Mouse (Mus musculus): ENCODE data around the gene Rasa3.
A peak's percentile ranks its signal among the peaks of the same experiment; 100 is the strongest.

The Rasa3 gene

GRCm38 (mm10) chr8:13616831-13617505, 60.4 kb downstream of the Rasa3 start:
- DNase-seq (ENCODE audit: low read depth): no peak

GRCm38 (mm10) chr8:13614924-13615391, 62.4 kb downstream of the Rasa3 start:
- DNase-seq (ENCODE audit: low read depth): no peak

DNA sequence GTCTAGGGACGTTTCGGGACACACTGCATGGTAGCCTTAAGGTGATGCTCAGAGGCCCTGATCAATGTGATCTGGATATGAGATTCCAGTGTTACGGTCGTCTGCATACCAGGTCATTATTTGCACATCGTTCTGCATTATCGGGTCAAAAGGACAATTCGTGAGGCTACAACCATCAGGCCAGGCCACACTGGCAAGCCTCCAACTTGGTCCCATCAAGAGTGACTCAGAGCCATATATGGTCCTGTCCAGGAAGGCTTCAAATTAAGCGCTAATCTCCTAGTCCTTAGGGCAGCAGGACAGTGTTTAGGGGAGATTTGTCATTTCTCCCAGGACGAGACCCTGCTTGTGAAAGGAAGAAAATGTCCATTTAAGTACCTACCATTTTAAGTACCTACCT, 63.3 kb downstream of the Rasa3 start:
- DNase-seq (ENCODE audit: low read depth): no peak

- DNase-seq (ENCODE audit: low read depth): no peak
Measured at GRCm38 (mm10) chr8:13611702-13612101, 65.7 kb downstream of the Rasa3 start.

GRCm38 (mm10) chr8:13609971-13610370, 67.4 kb downstream of the Rasa3 start:
- no peak for DNase-seq (ENCODE audit: low read depth)

DNA sequence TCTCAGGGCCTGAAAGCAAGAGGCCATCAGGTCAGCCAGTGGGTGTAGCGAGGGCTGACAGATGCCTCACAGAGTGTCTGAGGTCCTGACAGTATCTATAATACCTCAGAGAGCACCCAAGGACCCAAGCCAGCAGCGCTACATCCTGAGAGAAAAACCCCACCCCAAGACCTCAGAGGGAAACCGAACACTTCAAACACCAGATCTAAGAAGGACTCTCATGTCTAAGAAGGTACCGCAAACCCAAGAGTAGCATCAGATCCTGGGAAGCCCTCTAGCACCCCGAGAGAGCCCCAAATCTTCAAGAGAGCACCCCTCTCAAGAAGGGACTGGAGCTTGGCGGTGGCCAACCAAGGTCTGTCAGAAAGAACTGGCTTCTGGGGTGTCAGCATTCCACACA, 68.5 kb downstream of the Rasa3 start:
- DNase-seq (ENCODE audit: low read depth): no peak

- DNase-seq (ENCODE audit: low read depth): no peak
Measured at GRCm38 (mm10) chr8:13605920-13606480, 71.4 kb downstream of the Rasa3 start.

DNA sequence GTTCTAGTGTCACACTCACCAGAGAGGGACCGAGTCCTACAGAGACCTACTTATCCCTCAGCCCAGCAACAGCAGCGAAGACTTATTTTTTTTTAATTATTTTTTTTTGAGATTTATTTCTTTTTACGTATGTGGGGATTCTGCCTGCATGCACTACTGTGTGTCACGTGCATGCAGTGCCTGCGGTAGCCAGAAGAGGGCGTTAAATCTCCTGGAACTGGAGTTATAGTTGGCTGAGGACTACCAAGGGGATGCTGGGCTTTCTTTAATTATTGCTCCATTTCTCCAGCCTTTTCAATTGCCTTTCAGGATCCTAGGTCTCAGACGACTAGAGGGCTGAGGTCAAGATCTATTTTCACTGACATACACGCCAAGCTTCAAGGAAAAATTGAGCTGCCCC, 74.8 kb downstream of the Rasa3 start:
- DNase-seq (ENCODE audit: low read depth): peak; percentile 35

DNA sequence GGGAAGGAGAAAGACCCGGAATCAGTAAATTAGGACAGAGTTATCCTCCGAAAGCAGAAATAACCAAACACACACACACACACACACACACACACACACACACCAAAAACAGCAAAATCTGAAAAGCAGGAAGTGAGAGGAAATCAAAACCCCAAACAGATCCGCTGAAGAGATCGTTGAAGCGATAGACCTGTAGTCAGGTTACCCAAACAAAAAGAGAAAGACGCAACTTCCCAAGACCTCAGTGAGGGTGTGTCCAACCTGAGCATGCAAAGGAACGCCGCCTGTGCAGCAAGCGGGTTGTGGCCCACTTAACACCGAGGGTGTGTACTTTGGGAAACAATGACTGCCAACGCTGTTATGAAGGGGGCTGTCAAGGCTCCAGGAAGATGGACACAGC, 76.2 kb downstream of the Rasa3 start:
- no peak for DNase-seq (ENCODE audit: low read depth)

DNA sequence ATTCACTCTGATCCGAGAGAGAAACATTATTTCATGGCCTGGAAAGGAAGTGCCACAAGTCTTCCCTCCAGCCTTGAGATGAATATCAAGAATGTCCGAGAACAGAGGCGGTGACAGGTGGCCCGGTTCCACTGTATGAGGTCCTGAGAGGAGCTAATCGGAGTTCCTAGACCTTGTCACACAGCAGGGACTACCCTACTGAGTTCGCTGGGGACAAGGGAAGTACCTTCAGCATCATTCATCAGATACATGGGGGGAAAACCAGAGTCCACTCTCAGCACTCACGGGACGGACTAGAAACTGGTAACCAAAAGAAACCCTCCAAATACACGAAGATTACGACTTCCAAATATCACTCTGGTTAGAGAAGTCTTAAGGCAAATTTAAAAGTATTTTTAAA, 76.7 kb downstream of the Rasa3 start:
- no peak for DNase-seq (ENCODE audit: low read depth)

DNA sequence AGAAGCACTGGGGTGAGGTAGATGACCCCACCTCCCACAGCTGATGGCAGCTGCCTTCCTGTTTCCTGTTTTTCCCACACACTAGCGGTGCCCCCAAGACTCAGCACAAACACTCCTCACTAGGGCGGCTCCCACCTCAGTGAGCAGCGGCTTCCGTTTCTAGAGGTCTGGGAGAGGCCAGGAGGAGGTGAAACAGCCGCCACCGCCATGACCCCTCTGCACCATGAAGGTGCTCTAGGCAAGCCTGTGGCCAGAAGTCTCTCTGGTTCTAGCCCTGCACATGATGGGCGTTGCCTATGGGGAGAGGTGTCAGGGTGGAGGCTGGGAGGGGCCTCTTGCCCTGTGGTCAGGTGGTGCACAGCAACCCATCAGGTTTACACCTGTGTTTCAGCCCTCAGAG, 77.2 kb downstream of the Rasa3 start:
- no peak for DNase-seq (ENCODE audit: low read depth)

- no peak for DNase-seq (ENCODE audit: low read depth)
Measured at GRCm38 (mm10) chr8:13597777-13598176, 79.6 kb downstream of the Rasa3 start.

GRCm38 (mm10) chr8:13595861-13596260, 81.5 kb downstream of the Rasa3 start:
- no peak for DNase-seq (ENCODE audit: low read depth)

DNA sequence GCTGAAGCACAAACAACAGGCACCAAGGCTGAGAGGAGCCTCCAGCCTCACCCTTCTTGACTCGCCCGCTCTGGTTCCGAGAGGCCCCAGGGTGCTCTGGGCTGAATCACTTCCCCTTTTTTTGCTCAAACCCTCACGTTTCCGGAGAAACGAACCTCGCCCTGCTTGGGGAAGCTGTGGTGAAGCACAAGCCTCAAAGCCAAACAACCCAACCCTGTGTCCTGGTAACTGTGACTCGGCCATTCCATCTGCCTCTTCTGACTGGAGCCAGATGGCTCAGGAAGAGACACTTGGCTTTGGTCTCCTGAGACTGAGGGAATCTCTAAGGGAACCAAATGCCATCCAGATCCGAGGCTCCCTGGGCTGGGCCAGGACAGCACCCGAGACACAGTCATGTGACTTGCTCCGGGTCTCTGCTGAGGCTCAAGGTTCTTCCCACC, 82.5 kb downstream of the Rasa3 start:
- DNase-seq (ENCODE audit: low read depth): no peak

- no peak for DNase-seq (ENCODE audit: low read depth)
Measured at GRCm38 (mm10) chr8:13593340-13593739, 84.1 kb downstream of the Rasa3 start.

- no peak for DNase-seq (ENCODE audit: low read depth)
Measured at GRCm38 (mm10) chr8:13591246-13591645, 86.2 kb downstream of the Rasa3 start.

DNA sequence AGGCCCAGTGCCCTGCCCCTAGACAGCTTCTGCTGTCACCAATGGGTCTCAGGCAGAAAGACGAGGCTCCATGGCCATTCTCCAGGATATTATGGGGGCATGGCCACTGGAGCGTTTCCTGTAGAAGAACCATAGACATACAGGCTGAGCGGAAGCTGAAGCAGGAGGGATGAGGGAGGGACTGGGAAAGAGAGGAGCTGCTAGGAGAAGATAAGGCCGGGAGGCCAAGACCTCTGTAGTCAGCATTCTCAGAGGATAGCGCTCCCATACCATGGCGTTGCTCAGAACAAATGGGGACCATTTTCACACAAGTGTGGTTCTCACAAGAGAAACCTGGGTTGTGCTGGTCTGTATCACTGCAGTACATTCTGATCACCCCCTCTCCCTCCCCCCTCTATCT, 88.3 kb downstream of the Rasa3 start:
- DNase-seq (ENCODE audit: low read depth): no peak

GRCm38 (mm10) chr8:13584652-13585051, 92.8 kb downstream of the Rasa3 start:
- DNase-seq (ENCODE audit: low read depth): no peak

GRCm38 (mm10) chr8:13577869-13578268, 99.5 kb downstream of the Rasa3 start:
- no peak for DNase-seq (ENCODE audit: low read depth)

DNA sequence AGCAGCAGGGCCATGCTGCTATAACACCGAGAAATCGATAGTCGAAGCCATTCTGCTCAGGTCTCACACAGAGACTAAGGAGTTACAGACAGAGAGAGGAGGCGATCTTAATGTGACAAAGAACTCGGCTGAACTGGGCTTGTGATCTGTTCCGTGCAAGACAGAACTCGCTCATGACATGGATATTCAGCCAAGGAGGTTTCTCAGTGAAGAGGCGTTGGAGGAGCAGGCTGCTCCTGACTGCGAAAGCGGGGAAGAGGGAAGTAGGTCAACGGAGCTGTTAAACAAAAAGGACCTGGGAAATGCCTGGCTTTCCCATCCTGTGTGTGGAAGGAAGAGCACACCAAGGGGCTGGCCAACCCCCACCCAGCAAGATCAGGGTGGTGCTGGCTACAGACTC, 105.4 kb downstream of the Rasa3 start:
- no peak for DNase-seq (ENCODE audit: low read depth)

DNA sequence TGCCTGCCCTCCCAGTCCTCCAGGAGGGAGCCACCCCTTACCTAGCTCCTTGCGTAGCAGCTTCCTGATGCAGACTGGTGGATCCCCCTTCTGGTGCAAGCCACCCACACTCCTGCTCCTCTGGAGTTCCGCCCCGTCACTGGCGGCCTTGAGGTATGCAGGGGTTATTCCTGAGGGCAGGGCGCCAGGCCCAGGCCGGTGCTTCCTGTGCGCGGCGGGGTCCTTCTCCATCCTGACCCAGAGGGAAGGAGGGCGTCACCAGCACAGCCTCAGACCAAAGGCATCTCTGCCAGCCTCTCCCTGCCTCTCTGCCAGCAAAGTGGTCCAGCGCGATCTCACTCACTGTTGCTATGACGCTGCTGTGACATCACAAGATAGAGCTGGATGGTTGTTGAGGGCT, 115.3 kb downstream of the Rasa3 start, which contains the start of gene 1700029H14Rik:
1700029H14Rik (minus strand) TSS at position 344 of the 400 bp plus-strand sequence.
- DNase-seq (ENCODE audit: low read depth): no peak

GRCm38 (mm10) chr8:13557526-13557925, 119.9 kb downstream of the Rasa3 start:
- DNase-seq (ENCODE audit: low read depth): no peak

GRCm38 (mm10) chr8:13551574-13551830, 125.9 kb downstream of the Rasa3 start:
- DNase-seq (ENCODE audit: low read depth): no peak

All from c-Kit-positive CD71-positive TER-119-negative erythroid progenitor cells, embryonic 14.5 days (primary cell).